Mouse (Mus musculus): Measurements from ENCODE around the gene Fam83c. TPM values are rescaled to one million over a fixed set of nuclear protein-coding genes. Genes with fewer than 3 reads are reported as not detected.

Fam83c gene
- total and polyA plus RNA-seq, 3 experiments = 0.03 to 0.04 TPM; not detected in 1

- Histone ChIP-seq H3K27ac (ENCODE audit: control insufficient read depth, low read depth, low read length) (no peak overlapping the region), H3K4me1 (ENCODE audit: control insufficient read depth in 1 of 2, insufficient read depth in 2 of 2, low read length in 2 of 2) (no peaks in the 10 kb centered on the region), H3K79me2 (ENCODE audit: control insufficient read depth, insufficient read depth, low read length, poor library complexity) (no peaks in the 10 kb centered on the region), H3K36me3 (ENCODE audit: control insufficient read depth in 1 of 2, insufficient read depth in 2 of 2, low read length in 2 of 2) (peaks cover 0 to 9% of the 10 kb centered on the region in 2 experiments; a peak in 1 of 4 replicates), H3K9ac (ENCODE audit: control insufficient read depth, low read depth, low read length, poor library complexity, severe bottlenecking) (no peak overlapping the region), H3K27me3 (ENCODE audit: control insufficient read depth in 1 of 2, insufficient read depth in 2 of 2, low read length in 2 of 2) (no peaks in the 10 kb centered on the region), H3K9me3 (replicated peaks; ENCODE audit: insufficient read depth, low read length) (no peaks in the 10 kb centered on the region), H3K4me3 (ENCODE audit: control insufficient read depth in 1 of 2, insufficient read depth in 1 of 2, low read depth in 2 of 2, low read length in 2 of 2) (no peak overlapping the region)
- TF ChIP-seq SMC3 (IDR thresholded peaks at IDR 0.05; ENCODE audit: low read depth, low read length) = no peak
- no peak for TF ChIP-seq GATA1 (IDR thresholded peaks at IDR 0.05; ENCODE audit: low read depth, low read length)
- TF ChIP-seq MAX (IDR thresholded peaks at IDR 0.05; ENCODE audit: low read length) = no peak
- no peak for TF ChIP-seq NRF1 (IDR thresholded peaks at IDR 0.05; ENCODE audit: insufficient read depth, low read depth, low read length, poor library complexity, severe bottlenecking)
- TF ChIP-seq UBTF (IDR thresholded peaks at IDR 0.05; ENCODE audit: borderline replicate concordance, insufficient read depth, low read depth, low read length) = no peak
- TF ChIP-seq ELF1 (IDR thresholded peaks at IDR 0.05; ENCODE audit: low read depth, low read length) = no peak
- no peak for TF ChIP-seq ZMIZ1 (IDR thresholded peaks at IDR 0.05; ENCODE audit: low read depth, low read length)
- no peak for TF ChIP-seq POLR2AphosphoS5 (IDR thresholded peaks at IDR 0.05; ENCODE audit: borderline replicate concordance, low read depth, low read length)
- no peak for TF ChIP-seq ZKSCAN1 (IDR thresholded peaks at IDR 0.05; ENCODE audit: low read depth, low read length)
- no peak for TF ChIP-seq MYC (IDR thresholded peaks at IDR 0.05; ENCODE audit: low read depth, low read length)
- TF ChIP-seq USF1 (IDR thresholded peaks at IDR 0.05; ENCODE audit: low read depth, low read length) = no peak
- no peak for TF ChIP-seq CHD2 (IDR thresholded peaks at IDR 0.05; ENCODE audit: low read length)
- TF ChIP-seq CTCF (IDR thresholded peaks at IDR 0.05 in 2 of 3, conservative IDR thresholded peaks at IDR 0.05 in 1 of 3; ENCODE audit: control insufficient read depth in 1 of 3, insufficient read depth in 1 of 3, low read depth in 2 of 3, low read length in 3 of 3, poor library complexity in 1 of 3, severe bottlenecking in 1 of 3) = no peak
- DNase-seq (ENCODE audit: low read depth, low spot score) = no peak
Measured at GRCm38 (mm10) chr2:155861581-155861980, 26.9 kb upstream of the Fam83c start.

- TF ChIP-seq CHD2 (IDR thresholded peaks at IDR 0.05; ENCODE audit: low read length) (no peak), JUND (IDR thresholded peaks at IDR 0.05; ENCODE audit: low read depth, low read length) (no peak), EP300 (IDR thresholded peaks at IDR 0.05; ENCODE audit: low read depth in 1 of 2, low read length in 2 of 2) (no peak), MYC (IDR thresholded peaks at IDR 0.05; ENCODE audit: low read depth, low read length) (no peak), NELFE (IDR thresholded peaks at IDR 0.05; ENCODE audit: low read depth, low read length) (no peak), ZC3H11A (IDR thresholded peaks at IDR 0.05; ENCODE audit: low read depth, low read length) (no peak)
- Histone ChIP-seq H3K4me3 (ENCODE audit: control insufficient read depth in 1 of 2, insufficient read depth in 1 of 2, low read depth in 2 of 2, low read length in 2 of 2) (no peak overlapping the region), H3K27me3 (ENCODE audit: control insufficient read depth in 1 of 2, insufficient read depth in 2 of 2, low read length in 2 of 2) (no peaks in the 10 kb centered on the region), H3K9me3 (replicated peaks; ENCODE audit: insufficient read depth, low read length) (no peaks in the 10 kb centered on the region), H3K9ac (ENCODE audit: control insufficient read depth, low read depth, low read length, poor library complexity, severe bottlenecking) (no peak overlapping the region), H3K27ac (ENCODE audit: control insufficient read depth, low read depth, low read length) (no peak overlapping the region), H3K79me2 (ENCODE audit: control insufficient read depth, insufficient read depth, low read length, poor library complexity) (no peaks in the 10 kb centered on the region), H3K36me3 (ENCODE audit: control insufficient read depth in 1 of 2, insufficient read depth in 2 of 2, low read length in 2 of 2) (peaks cover 0 to 9% of the 10 kb centered on the region in 2 experiments; a peak in 1 of 4 replicates), H3K4me1 (ENCODE audit: control insufficient read depth in 1 of 2, insufficient read depth in 2 of 2, low read length in 2 of 2) (no peaks in the 10 kb centered on the region)
- DNase-seq (ENCODE audit: low read depth, low spot score) = no peak
Measured at GRCm38 (mm10) chr2:155860102-155860501, 25.4 kb upstream of the Fam83c start.

Data from MEL (cell line).